Mouse (Mus musculus): Measurements from ENCODE around the gene Fam71a.
"Not testable (repeated sequence)": the region's sequence is repeated elsewhere in the genome, so short reads cannot be mapped to it uniquely, and the experiment has no call there.

Fam71a gene

GRCm38 (mm10) chr1:191181469-191182259, 17.0 kb upstream of the Fam71a start:
- DNase-seq (ENCODE audit: low read depth, low spot score), result no peak

GRCm38 (mm10) chr1:191180397-191180796, 15.8 kb upstream of the Fam71a start:
- DNase-seq (ENCODE audit: low read depth, low spot score), result no peak

- no peak for DNase-seq (ENCODE audit: low read depth, low spot score)
Observed at GRCm38 (mm10) chr1:191179846-191180245, 15.2 kb upstream of the Fam71a start.

- no peak for DNase-seq (ENCODE audit: low read depth, low spot score)
Observed at GRCm38 (mm10) chr1:191178511-191179188, 14.0 kb upstream of the Fam71a start.

GRCm38 (mm10) chr1:191176887-191177286, 12.3 kb upstream of the Fam71a start:
- no peak for DNase-seq (ENCODE audit: low read depth, low spot score)

GRCm38 (mm10) chr1:191172487-191172886, 7.9 kb upstream of the Fam71a start:
- DNase-seq (ENCODE audit: low read depth, low spot score), result no peak

- DNase-seq (ENCODE audit: low read depth, low spot score), result no peak
Observed at GRCm38 (mm10) chr1:191170444-191170843, 5.8 kb upstream of the Fam71a start.

- DNase-seq (ENCODE audit: low read depth, low spot score), result no peak
Observed at GRCm38 (mm10) chr1:191166189-191166588, 1.6 kb upstream of the Fam71a start.

GRCm38 (mm10) chr1:191154314-191154713, 10.3 kb downstream of the Fam71a start:
- no peak for DNase-seq (ENCODE audit: low read depth, low spot score)

GRCm38 (mm10) chr1:191153052-191153451, 11.6 kb downstream of the Fam71a start:
- peak; percentile 37 for DNase-seq (ENCODE audit: low read depth, low spot score)

- no peak for DNase-seq (ENCODE audit: low read depth, low spot score)
Observed at GRCm38 (mm10) chr1:191150924-191151605, 13.6 kb downstream of the Fam71a start.

GRCm38 (mm10) chr1:191149489-191149888, 15.1 kb downstream of the Fam71a start:
- DNase-seq (ENCODE audit: low read depth, low spot score), result not testable (repeated sequence)

GRCm38 (mm10) chr1:191140983-191141382, 23.6 kb downstream of the Fam71a start:
- no peak for DNase-seq (ENCODE audit: low read depth, low spot score)

- DNase-seq (ENCODE audit: low read depth, low spot score), result no peak
Observed at GRCm38 (mm10) chr1:191138874-191139495, 25.6 kb downstream of the Fam71a start.

- DNase-seq (ENCODE audit: low read depth, low spot score), result no peak
Observed at GRCm38 (mm10) chr1:191138436-191138835, 26.2 kb downstream of the Fam71a start.

GRCm38 (mm10) chr1:191135406-191135805, 29.2 kb downstream of the Fam71a start:
- DNase-seq (ENCODE audit: low read depth, low spot score), result no peak

- no peak for DNase-seq (ENCODE audit: low read depth, low spot score)
Observed at GRCm38 (mm10) chr1:191132934-191133333, 31.7 kb downstream of the Fam71a start.

GRCm38 (mm10) chr1:191132240-191132639, 32.4 kb downstream of the Fam71a start:
- no peak for DNase-seq (ENCODE audit: low read depth, low spot score)

GRCm38 (mm10) chr1:191131692-191132091, 32.9 kb downstream of the Fam71a start:
- no peak for DNase-seq (ENCODE audit: low read depth, low spot score)

GRCm38 (mm10) chr1:191125811-191126638, 38.6 kb downstream of the Fam71a start:
- DNase-seq (ENCODE audit: low read depth, low spot score), result peak; percentile 35

GRCm38 (mm10) chr1:191124288-191124687, 40.3 kb downstream of the Fam71a start:
- DNase-seq (ENCODE audit: low read depth, low spot score), result no peak
